Mouse (Mus musculus) liver, embryonic 14.5 days (tissue): ENCODE measurements around the gene Kctd13. TPM values are rescaled to one million over a fixed set of nuclear protein-coding genes. Genes with fewer than 3 reads are reported as not detected.
A peak's percentile ranks its signal among the peaks of the same experiment; 100 is the strongest.

ENCODE experiments used
- ATAC-seq: fragments of 200-750 bp; cut with Nextera tagmentation; 2 replicates; pipeline ENCODE4 v1.8.0; 2017; ENCODE audit warnings: moderate number of reproducible peaks, mild to moderate bottlenecking, moderate library complexity; ENCODE audit not compliant: insufficient read depth
- DNase-seq, 3 experiments: peaks; one replicate each; pipeline ENCODE4 v3.0.0-alpha.2; 2012 to 2013; ENCODE audit warnings: low read depth in 3 of 3, low spot score in 3 of 3
- H3K27ac ChIP-seq: fragments of 300-500 bp; sonication (generic); 2 replicates; pipeline ENCODE4 v1.5.1; 2014; ENCODE audit warnings: moderate library complexity, mild to moderate bottlenecking, control low read depth, inconsistent platforms
- H3K27me3 ChIP-seq: fragments of 300-500 bp; sonication (generic); 2 replicates; pipeline ENCODE4 v1.6.1; 2014; ENCODE audit warnings: mild to moderate bottlenecking, low read length, moderate library complexity; ENCODE audit not compliant: control insufficient read depth, insufficient read depth
- H3K36me3 ChIP-seq: fragments of 300-500 bp; sonication (generic); replicated peaks from 2 replicates; pipeline ENCODE4 v1.6.1; 2014; ENCODE audit warnings: low read depth; ENCODE audit not compliant: control insufficient read depth, insufficient read depth
- H3K4me1 ChIP-seq, 2 experiments: fragments of 200-500 bp in 1 of 2; fragments of 300-500 bp in 1 of 2; sonication (generic) in 1 of 2; replicated peaks; 2 replicates each; pipeline ENCODE4 v1.6.1; 2012 to 2014; ENCODE audit warnings: antibody characterized with exemption in 1 of 2, inconsistent platforms in 1 of 2, low read length in 1 of 2; ENCODE audit not compliant: control insufficient read depth in 2 of 2, insufficient read depth in 2 of 2
- H3K4me2 ChIP-seq: fragments of 300-500 bp; sonication (generic); 2 replicates; pipeline ENCODE4 v1.6.1; 2014; ENCODE audit warnings: low read depth, mild to moderate bottlenecking, control low read depth, moderate library complexity
- H3K4me3 ChIP-seq, 2 experiments: fragments of 200-500 bp in 1 of 2; fragments of 300-500 bp in 1 of 2; sonication (generic) in 1 of 2; 2 replicates each; pipeline ENCODE4 v1.5.1; 2012 to 2014; ENCODE audit warnings: low read depth in 2 of 2, low read length in 2 of 2, mild to moderate bottlenecking in 2 of 2, control low read depth in 1 of 2, inconsistent platforms in 1 of 2, moderate library complexity in 1 of 2; ENCODE audit not compliant: insufficient read depth in 1 of 2
- H3K9ac ChIP-seq: fragments of 300-500 bp; sonication (generic); replicated peaks from 2 replicates; pipeline ENCODE4 v1.6.1; 2014; ENCODE audit warnings: mild to moderate bottlenecking, control low read depth, moderate library complexity
- H3K9me3 ChIP-seq: fragments of 300-500 bp; sonication (generic); 2 replicates; pipeline ENCODE4 v1.6.1; 2016; ENCODE audit warnings: low read length, mixed read lengths; ENCODE audit not compliant: control insufficient read depth
- CTCF ChIP-seq: IDR thresholded peaks from 2 replicates; pipeline ENCODE4 v1.5.1; 2016; ENCODE audit warnings: antibody characterized with exemption, low read depth, control low read depth
- EP300 ChIP-seq: IDR thresholded peaks from 2 replicates; pipeline ENCODE4 v1.6.1; 2016; ENCODE audit warnings: antibody characterized with exemption, low read depth
- WGBS: fragments of 180-500 bp; shearing (Covaris S2); extraction: QIAGEN DNeasy Blood & Tissue Kit; methylation state at CpG from one replicate; pipeline ENCODE4 v1.1.7; 2014; ENCODE audit not compliant: insufficient replicate concordance; 5-methylcytosine and 5-hydroxymethylcytosine counted together
- polyA plus RNA-seq, 2 experiments: library from polyadenylated mRNA; depleted of rRNA in 1 of 2; stranded (reverse) in 1 of 2; unstranded in 1 of 2; fragments of >200 nt; fragmentation: Nextera tagmentation in 1 of 2; extraction: Ambion mirVana in 1 of 2; gene quantifications; 2 replicates each; pipeline versions ENCODE4 v1.2.1 to v1.2.3; 2012 to 2014

The Kctd13 gene
- polyA plus RNA-seq, 2 experiments: 3.0 to 4.3 TPM

GRCm38 (mm10) chr7:126975493-126975892, 46.8 kb downstream of the Kctd13 start:
- 3% methylated on average over 8 of the region's 8 CpGs for WGBS
- H3K4me1 ChIP-seq: peaks cover 10 to 12% of the 10 kb centered on the region in 2 experiments
- H3K36me3 ChIP-seq: peaks cover 22% of the 10 kb centered on the region
- no peak for ATAC-seq
- H3K4me2 ChIP-seq: peak overlapping the region; percentile 77
- no peak for DNase-seq
- no peak overlapping the region; the same call in 1 of the 2 replicates for H3K27ac ChIP-seq
- H3K27me3 ChIP-seq: no peaks in the 10 kb centered on the region
- TF ChIP-seq CTCF (no peak), EP300 (no peak)
- peak overlapping the region; percentile 23 to 70; a peak in 3 of 4 replicates for H3K4me3 ChIP-seq
- no peaks in the 10 kb centered on the region for H3K9me3 ChIP-seq
- H3K9ac ChIP-seq: peak overlapping the region; percentile 32

- Histone ChIP-seq H3K9ac (peak within 1 kb of the TSS; percentile 81), H3K27me3 (no peaks in the 10 kb centered on the region), H3K4me3 (peak within 1 kb of the TSS; percentile 70 to 88), H3K27ac (peak within 1 kb of the TSS; percentile 77), H3K4me2 (peak within 1 kb of the TSS; percentile 77), H3K9me3 (no peaks in the 10 kb centered on the region), H3K36me3 (peaks cover 22% of the 10 kb centered on the region), H3K4me1 (peaks cover 10 to 12% of the 10 kb centered on the region in 2 experiments)
- ATAC-seq (no peak), DNase-seq (no peak)
- WGBS: 13% methylated on average over 1 of the region's 1 CpGs
- TF ChIP-seq EP300 (no peak), CTCF (no peak)
Measured at GRCm38 (mm10) chr7:126975893-126975949, 47.0 kb downstream of the Kctd13 start, which contains the start of gene Cdipt. Gene Cdipt (plus strand): TSS chr7:126975914.

- ATAC-seq (peak; percentile 94), DNase-seq (peak; percentile 94 to 95 (median 94))
- H3K4me3 ChIP-seq: peak within 1 kb of the TSS; percentile 70 to 88
- H3K36me3 ChIP-seq: peaks cover 22% of the 10 kb centered on the region
- no peaks in the 10 kb centered on the region for H3K27me3 ChIP-seq
- peak; percentile 47 for TF ChIP-seq EP300
- TF ChIP-seq CTCF: peak; percentile 100
- H3K9me3 ChIP-seq: no peaks in the 10 kb centered on the region
- H3K9ac ChIP-seq: peak within 1 kb of the TSS; percentile 81
- peak within 1 kb of the TSS; percentile 77 for H3K4me2 ChIP-seq
- H3K27ac ChIP-seq: peak within 1 kb of the TSS; percentile 77
- peaks cover 10 to 12% of the 10 kb centered on the region in 2 experiments for H3K4me1 ChIP-seq
- under 1% methylated on average over 55 of the region's 55 CpGs for WGBS
Measured at GRCm38 (mm10) chr7:126975950-126976866, 47.5 kb downstream of the Kctd13 start, which contains the start of gene Cdiptos. Gene Cdiptos (minus strand): TSS chr7:126976098.

- TF ChIP-seq EP300 (no peak), CTCF (no peak)
- H3K27ac ChIP-seq: peak overlapping the region; percentile 77
Measured at GRCm38 (mm10) chr7:126976878-126977459, 48.3 kb downstream of the Kctd13 start.

DNA sequence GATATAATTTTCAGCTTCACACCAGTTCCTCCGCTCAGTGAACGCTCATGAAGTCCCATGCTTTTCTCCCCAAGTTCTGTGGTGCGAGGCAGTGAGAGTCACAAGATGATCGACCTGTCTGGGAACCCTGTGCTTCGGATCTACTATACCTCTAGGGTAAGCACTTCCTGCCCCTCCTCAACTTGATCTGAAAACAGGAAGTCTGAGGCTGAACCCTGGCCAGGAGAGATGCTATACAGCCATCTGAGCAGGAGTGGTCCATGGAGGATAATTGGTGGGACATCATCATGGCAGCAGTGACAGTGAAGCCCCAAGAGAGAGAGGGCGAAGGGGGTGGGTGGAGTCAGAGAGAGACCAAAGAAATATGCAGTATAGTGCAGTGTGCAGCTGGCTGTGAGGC, 50.2 kb downstream of the Kctd13 start:
- no peak overlapping the region for H3K27ac ChIP-seq
- no peak for ATAC-seq
- H3K27me3 ChIP-seq: no peaks in the 10 kb centered on the region
- peaks cover 10 to 12% of the 10 kb centered on the region in 2 experiments for H3K4me1 ChIP-seq
- H3K4me3 ChIP-seq: no peak overlapping the region
- H3K9me3 ChIP-seq: no peaks in the 10 kb centered on the region
- no peak overlapping the region for H3K9ac ChIP-seq
- 80% methylated on average over 6 of the region's 6 CpGs for WGBS
- H3K36me3 ChIP-seq: peaks cover 22% of the 10 kb centered on the region
- no peak overlapping the region for H3K4me2 ChIP-seq
- TF ChIP-seq CTCF (no peak), EP300 (no peak)
- DNase-seq: no peak

More at GRCm38 (mm10) chr7:126976878-126977459, 48.3 kb downstream of the Kctd13 start:
- peak overlapping the region; percentile 81 for H3K9ac ChIP-seq
- peak overlapping the region; percentile 70 to 88 for H3K4me3 ChIP-seq
- no peaks in the 10 kb centered on the region for H3K9me3 ChIP-seq
- H3K27me3 ChIP-seq: no peaks in the 10 kb centered on the region
- ATAC-seq (no peak), DNase-seq (peak; percentile 19 to 38 (median 23))
- H3K4me2 ChIP-seq: peak overlapping the region; percentile 77
- H3K36me3 ChIP-seq: peaks cover 22% of the 10 kb centered on the region
- 21% methylated on average over 14 of the region's 14 CpGs for WGBS
- H3K4me1 ChIP-seq: peaks cover 10 to 12% of the 10 kb centered on the region in 2 experiments
